Mouse (Mus musculus) stomach, postnatal 0 days (tissue): ENCODE results near the gene Akr1b8.

Experiments
- CTCF ChIP-seq: IDR thresholded peaks from 2 replicates; pipeline ENCODE4 v1.5.1; 2016; ENCODE audit warnings: antibody characterized with exemption, low read depth, mild to moderate bottlenecking, moderate library complexity
- EP300 ChIP-seq: optimal IDR thresholded peaks from 2 replicates; pipeline ENCODE3; 2016; ENCODE audit warnings: antibody characterized with exemption

- TF ChIP-seq CTCF (no peak), EP300 (no peak)
Observed at GRCm38 (mm10) chr6:34370081-34370480, 16.2 kb downstream of the Akr1b8 start.
